Mouse (Mus musculus) stomach, embryonic 14.5 days (tissue): ENCODE results near the gene Lpar1. TPM values are rescaled to one million over a fixed set of nuclear protein-coding genes. Genes with fewer than 3 reads are reported as not detected.

ENCODE experiments used
- ATAC-seq: fragments of 200-750 bp; cut with Nextera tagmentation; 2 replicates; pipeline ENCODE4 v1.8.0; 2017; ENCODE audit warnings: low read depth, moderate TSS enrichment; ENCODE audit not compliant: insufficient number of reproducible peaks, insufficient read depth, low FRiP score
- H3K27ac ChIP-seq: fragments of 300-500 bp; sonication (generic); 2 replicates; pipeline ENCODE4 v1.5.1; 2014; ENCODE audit warnings: mild to moderate bottlenecking, low read length, moderate library complexity, mixed read lengths
- H3K27me3 ChIP-seq: fragments of 300-500 bp; sonication (generic); 2 replicates; pipeline ENCODE4 v1.6.1; 2014; ENCODE audit warnings: low read length, control low read depth, mixed read lengths; ENCODE audit not compliant: control insufficient read depth, insufficient read depth
- H3K36me3 ChIP-seq: fragments of 300-500 bp; sonication (generic); 2 replicates; pipeline ENCODE4 v1.6.1; 2014; ENCODE audit warnings: mild to moderate bottlenecking, control low read depth, low read length, moderate library complexity, mixed read lengths; ENCODE audit not compliant: control insufficient read depth, insufficient read depth
- H3K4me1 ChIP-seq: fragments of 300-500 bp; sonication (generic); 2 replicates; pipeline ENCODE4 v1.6.1; 2014; ENCODE audit warnings: low read length, control low read depth, mixed read lengths; ENCODE audit not compliant: control insufficient read depth, insufficient read depth
- H3K4me2 ChIP-seq: fragments of 300-500 bp; sonication (generic); replicated peaks from 2 replicates; pipeline ENCODE4 v1.6.1; 2014; ENCODE audit warnings: low read depth, low read length, control low read depth
- H3K4me3 ChIP-seq: fragments of 300-500 bp; sonication (generic); 2 replicates; pipeline ENCODE4 v1.5.1; 2014; ENCODE audit warnings: low read depth, low read length, control low read depth
- H3K9ac ChIP-seq: fragments of 300-500 bp; sonication (generic); replicated peaks from 2 replicates; pipeline ENCODE4 v1.6.1; 2014; ENCODE audit warnings: low read depth, mild to moderate bottlenecking, control low read depth, low read length, moderate library complexity, mixed read lengths
- H3K9me3 ChIP-seq: fragments of 300-500 bp; sonication (generic); 2 replicates; pipeline ENCODE4 v1.6.1; 2016; ENCODE audit warnings: low read depth, low read length, control low read depth; ENCODE audit not compliant: control insufficient read depth
- WGBS: fragments of 180-500 bp; shearing (Covaris S2); extraction: QIAGEN DNeasy Blood & Tissue Kit; methylation state at CpG from one replicate; pipeline ENCODE4 v1.1.7; 2014; 5-methylcytosine and 5-hydroxymethylcytosine counted together
- polyA plus RNA-seq: library from polyadenylated mRNA; unstranded; fragments of >200 nt; fragmentation: Nextera tagmentation; extraction: Ambion mirVana; gene quantifications from 2 replicates; pipeline ENCODE4 v1.2.1, GENCODE M21; 2014

Gene Lpar1
- 92.6 and 99.7 TPM in 2 replicates for polyA plus RNA-seq

DNA sequence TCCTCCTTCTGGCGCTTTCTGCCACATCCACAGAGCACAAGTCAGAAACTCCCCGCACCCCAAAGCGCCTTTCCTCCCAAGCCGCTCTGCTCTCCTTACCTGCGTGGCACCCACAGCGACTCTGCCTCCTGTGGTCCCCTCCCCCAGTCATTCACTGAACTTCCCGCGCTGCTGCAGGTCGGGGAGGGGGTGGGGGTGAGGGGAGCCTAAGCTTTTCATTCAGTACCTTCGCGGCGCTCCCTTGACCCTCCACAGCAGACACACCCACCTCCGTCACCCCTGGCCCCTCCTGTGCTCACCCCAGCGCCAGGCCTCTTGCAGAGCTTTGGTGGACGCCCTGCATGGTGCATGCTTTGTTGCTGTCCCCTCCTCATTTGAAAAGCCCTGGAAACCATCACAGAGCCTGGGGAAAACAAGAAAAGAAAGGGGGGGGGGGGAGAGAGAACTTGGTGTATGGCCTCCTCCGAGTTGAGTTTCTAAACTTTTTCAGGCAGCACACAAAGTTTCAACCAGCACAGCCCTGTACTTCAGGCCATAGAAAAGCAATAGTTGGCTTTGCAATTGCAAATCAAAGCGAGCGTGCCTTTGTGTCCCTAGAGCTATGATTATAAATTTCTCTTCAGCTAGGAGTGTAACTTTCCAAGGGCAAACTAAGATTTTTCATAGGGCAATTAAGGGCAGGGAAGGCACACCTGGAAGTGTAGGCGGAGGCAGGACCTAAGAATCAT is at the start of gene Lpar1:
Gene Lpar1, minus strand, starts transcription at position 268 of the 728 bp plus-strand sequence.
- Histone ChIP-seq H3K27me3 (no peaks in the 10 kb centered on the region), H3K4me2 (peak within 1 kb of the TSS; percentile 86), H3K36me3 (no peaks in the 10 kb centered on the region), H3K9ac (peak within 1 kb of the TSS; percentile 89), H3K27ac (peak within 1 kb of the TSS; percentile 85), H3K9me3 (no peaks in the 10 kb centered on the region), H3K4me1 (peaks cover 27% of the 10 kb centered on the region), H3K4me3 (peak within 1 kb of the TSS; percentile 75)
- 9% methylated on average over 15 of the region's 19 CpGs for WGBS
- ATAC-seq, result peak; percentile 62

DNA sequence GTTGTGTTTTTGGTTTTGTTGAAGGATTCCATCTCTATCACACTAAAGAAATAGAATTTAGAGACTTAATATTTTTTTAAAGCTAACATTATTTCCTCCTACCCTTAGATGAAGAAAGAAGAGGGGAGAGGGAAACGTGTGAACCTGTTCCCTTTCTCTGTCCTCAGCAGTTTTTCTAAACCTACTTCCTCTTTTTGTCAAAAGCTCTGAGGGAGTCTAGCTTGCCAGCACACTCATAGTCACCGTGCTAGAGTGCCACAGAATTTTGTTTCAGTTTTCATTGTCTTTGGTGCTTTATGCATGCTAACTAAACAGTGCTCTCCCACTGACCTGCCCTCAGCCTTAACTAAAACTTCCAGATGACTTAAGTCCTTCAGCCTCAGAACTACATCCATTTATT is 32.2 kb upstream of the Lpar1 start:
- Histone ChIP-seq H3K4me2 (no peak overlapping the region), H3K27ac (no peak overlapping the region), H3K9me3 (no peaks in the 10 kb centered on the region), H3K4me3 (no peak overlapping the region), H3K27me3 (no peaks in the 10 kb centered on the region), H3K36me3 (no peaks in the 10 kb centered on the region), H3K9ac (no peak overlapping the region), H3K4me1 (no peaks in the 10 kb centered on the region)
- ATAC-seq, result no peak
- WGBS, result 23% methylated on average over 2 of the region's 2 CpGs

GRCm38 (mm10) chr4:58581191-58581590 is 27.5 kb upstream of the Lpar1 start:
- no peaks in the 10 kb centered on the region for H3K4me1 ChIP-seq

DNA sequence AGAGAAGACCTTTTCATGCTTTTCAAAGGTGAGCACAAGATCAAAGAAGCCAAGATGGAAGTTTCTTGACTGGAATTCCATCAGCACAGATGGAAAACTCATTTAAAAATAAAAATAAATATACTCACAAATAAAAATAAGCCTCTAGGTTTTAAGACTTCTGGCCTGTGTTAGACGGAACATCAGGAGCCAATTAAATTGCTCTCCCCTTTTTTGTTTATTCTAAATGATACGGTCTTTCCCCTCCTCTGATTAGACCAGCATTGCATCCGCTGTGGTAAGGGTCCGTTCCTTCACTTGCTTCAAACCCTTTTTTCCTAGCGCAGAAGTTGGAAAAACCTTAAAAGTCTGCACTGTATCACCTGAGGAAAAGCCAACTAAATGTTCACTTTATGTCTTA is 26.8 kb upstream of the Lpar1 start:
- Histone ChIP-seq H3K4me2 (no peak overlapping the region), H3K9ac (no peak overlapping the region), H3K27me3 (no peaks in the 10 kb centered on the region), H3K4me3 (no peak overlapping the region), H3K27ac (no peak overlapping the region), H3K36me3 (no peaks in the 10 kb centered on the region), H3K9me3 (no peaks in the 10 kb centered on the region), H3K4me1 (no peaks in the 10 kb centered on the region)
- WGBS, result 70% methylated on average over 5 of the region's 5 CpGs
- ATAC-seq, result no peak

More at GRCm38 (mm10) chr4:58581191-58581590, 27.5 kb upstream of the Lpar1 start:
- Histone ChIP-seq H3K4me3 (no peak overlapping the region), H3K9ac (no peak overlapping the region), H3K9me3 (no peaks in the 10 kb centered on the region), H3K27me3 (no peaks in the 10 kb centered on the region), H3K36me3 (no peaks in the 10 kb centered on the region), H3K27ac (no peak overlapping the region), H3K4me2 (no peak overlapping the region)
- WGBS, result 79% methylated on average over 7 of the region's 7 CpGs
- no peak for ATAC-seq

- H3K27ac ChIP-seq, result no peak overlapping the region
- H3K36me3 ChIP-seq, result no peaks in the 10 kb centered on the region
- no peaks in the 10 kb centered on the region for H3K4me1 ChIP-seq
- H3K4me2 ChIP-seq, result no peak overlapping the region
- ATAC-seq, result no peak
- WGBS, result 60% methylated on average over 10 of the region's 10 CpGs
- no peak overlapping the region for H3K4me3 ChIP-seq
- no peaks in the 10 kb centered on the region for H3K27me3 ChIP-seq
- H3K9ac ChIP-seq, result no peak overlapping the region
- H3K9me3 ChIP-seq, result no peaks in the 10 kb centered on the region
Observed at GRCm38 (mm10) chr4:58580098-58580497, 26.4 kb upstream of the Lpar1 start.

DNA sequence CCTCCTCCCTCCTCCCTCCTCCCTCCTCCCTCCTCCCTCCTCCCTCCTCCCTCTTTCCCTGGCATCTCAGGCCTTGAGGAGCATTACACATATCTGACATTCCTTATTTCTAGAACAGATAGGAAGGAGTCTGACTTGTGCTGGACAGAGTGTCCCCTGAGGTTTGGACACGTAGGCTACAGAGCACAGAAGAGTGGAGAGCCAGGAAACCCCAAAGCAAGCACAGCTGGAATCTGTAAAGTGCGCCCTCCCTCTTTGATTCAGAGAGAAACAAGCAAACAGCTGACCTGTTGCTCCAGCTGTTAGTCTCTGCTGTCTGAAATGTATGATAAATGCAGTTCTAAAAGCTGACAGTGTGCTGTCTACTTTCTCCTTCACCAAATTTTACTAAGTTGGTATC is 24.8 kb upstream of the Lpar1 start:
- peak; percentile 46; the same call in 1 of the 2 replicates for ATAC-seq
- Histone ChIP-seq H3K27me3 (no peaks in the 10 kb centered on the region), H3K9me3 (no peaks in the 10 kb centered on the region), H3K9ac (no peak overlapping the region), H3K4me2 (no peak overlapping the region), H3K4me1 (no peaks in the 10 kb centered on the region), H3K36me3 (no peaks in the 10 kb centered on the region), H3K27ac (no peak overlapping the region), H3K4me3 (no peak overlapping the region)
- WGBS, result 21% methylated on average over 2 of the region's 2 CpGs

DNA sequence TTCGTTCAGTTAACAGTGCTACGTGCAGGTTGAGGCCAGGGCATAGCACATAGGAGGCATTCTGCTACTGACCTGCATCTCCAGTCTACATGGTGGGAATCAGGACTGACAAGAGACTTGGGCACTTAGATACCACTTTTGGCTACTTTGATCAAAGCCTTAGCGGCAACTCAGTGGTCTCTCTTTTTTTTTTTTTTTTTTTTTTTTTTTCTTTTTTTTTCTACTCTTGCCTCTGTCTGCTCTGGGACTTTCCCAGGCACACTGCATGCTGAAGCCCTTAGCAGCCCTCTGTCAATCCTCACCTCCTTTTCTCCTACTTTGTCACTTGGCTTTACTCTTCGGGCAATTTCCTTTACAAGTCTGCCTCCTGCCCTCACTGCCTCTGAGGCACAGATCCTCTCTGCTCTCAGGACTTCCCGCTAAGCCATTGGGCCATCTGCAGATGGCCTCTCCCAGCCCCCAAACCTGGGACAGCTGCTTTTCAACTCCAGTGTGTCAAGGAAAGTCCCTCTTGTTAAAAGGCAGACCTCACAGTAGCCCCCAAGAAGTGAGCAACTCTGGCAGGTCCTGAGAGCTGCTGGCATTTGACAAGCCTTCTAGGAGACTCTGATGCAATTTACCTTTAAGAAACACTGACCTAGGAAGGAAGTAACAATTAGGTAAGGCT is 23.8 kb upstream of the Lpar1 start:
- Histone ChIP-seq H3K4me1 (no peaks in the 10 kb centered on the region), H3K4me3 (no peak overlapping the region), H3K36me3 (no peaks in the 10 kb centered on the region), H3K27ac (no peak overlapping the region), H3K9me3 (no peaks in the 10 kb centered on the region), H3K27me3 (no peaks in the 10 kb centered on the region), H3K4me2 (no peak overlapping the region), H3K9ac (no peak overlapping the region)
- no peak for ATAC-seq
- 50% methylated on average over 5 of the region's 5 CpGs for WGBS

DNA sequence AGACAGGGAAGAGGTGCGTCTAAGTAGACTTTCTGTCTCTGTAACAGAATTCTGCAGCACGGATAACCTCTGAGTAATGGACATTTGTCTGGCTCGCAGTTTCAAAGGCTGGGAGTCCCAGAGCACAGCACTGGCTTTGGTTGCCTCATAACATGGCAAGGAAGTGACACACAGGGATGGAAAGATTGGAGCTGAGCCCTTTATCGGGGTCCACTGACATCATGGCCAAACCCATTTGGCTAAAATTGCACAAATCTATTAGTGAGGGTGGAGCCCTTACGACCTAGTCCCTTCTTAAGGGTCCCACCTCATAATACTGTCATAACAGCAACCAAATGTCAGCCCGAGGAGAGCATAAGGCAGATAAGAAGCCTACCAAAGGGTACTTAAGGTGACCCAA is 22.1 kb upstream of the Lpar1 start:
- no peak for ATAC-seq
- H3K27me3 ChIP-seq, result no peaks in the 10 kb centered on the region
- H3K36me3 ChIP-seq, result no peaks in the 10 kb centered on the region
- H3K27ac ChIP-seq, result no peak overlapping the region
- H3K4me2 ChIP-seq, result no peak overlapping the region
- no peaks in the 10 kb centered on the region for H3K9me3 ChIP-seq
- H3K4me1 ChIP-seq, result no peaks in the 10 kb centered on the region
- H3K4me3 ChIP-seq, result no peak overlapping the region
- WGBS, result 90% methylated on average over 6 of the region's 6 CpGs
- H3K9ac ChIP-seq, result no peak overlapping the region
